Mouse (Mus musculus) midbrain, embryonic 11.5 days (tissue): Measurements from ENCODE around the gene St6galnac3. TPM values are rescaled to one million over a fixed set of nuclear protein-coding genes. Genes with fewer than 3 reads are reported as not detected.
A peak's percentile ranks its signal among the peaks of the same experiment; 100 is the strongest.

Experiments used
- ATAC-seq: fragments of 200-750 bp; cut with Nextera tagmentation; 2 replicates; pipeline ENCODE4 v1.8.0; 2017; ENCODE audit warnings: moderate TSS enrichment, moderate library complexity; ENCODE audit not compliant: low FRiP score
- DNase-seq: peaks from one replicate; pipeline ENCODE4 v3.0.0; 2015; ENCODE audit warnings: low spot score; ENCODE audit errors: missing footprints
- H3K27ac ChIP-seq: fragments of 300-500 bp; sonication (generic); 2 replicates; pipeline ENCODE4 v1.5.1; 2014; ENCODE audit warnings: low read depth, low read length
- H3K27me3 ChIP-seq: fragments of 300-500 bp; sonication (generic); 2 replicates; pipeline ENCODE4 v1.6.1; 2014; ENCODE audit warnings: mild to moderate bottlenecking, low read length, moderate library complexity, mixed read lengths; ENCODE audit not compliant: control insufficient read depth, insufficient read depth
- H3K36me3 ChIP-seq: fragments of 300-500 bp; sonication (generic); 2 replicates; pipeline ENCODE4 v1.6.1; 2014; ENCODE audit warnings: mild to moderate bottlenecking, low read length, moderate library complexity, mixed read lengths; ENCODE audit not compliant: control insufficient read depth, insufficient read depth
- H3K4me1 ChIP-seq: fragments of 300-500 bp; sonication (generic); 2 replicates; pipeline ENCODE4 v1.6.1; 2014; ENCODE audit warnings: low read length; ENCODE audit not compliant: control insufficient read depth, insufficient read depth
- H3K4me2 ChIP-seq: fragments of 300-500 bp; sonication (generic); 2 replicates; pipeline ENCODE4 v1.6.1; 2014; ENCODE audit warnings: mild to moderate bottlenecking, moderate library complexity
- H3K4me3 ChIP-seq: fragments of 300-500 bp; sonication (generic); 2 replicates; pipeline ENCODE4 v1.5.1; 2014; ENCODE audit warnings: low read depth, low read length
- H3K9ac ChIP-seq: fragments of 300-500 bp; sonication (generic); 2 replicates; pipeline ENCODE4 v1.6.1; 2014; ENCODE audit warnings: low read length
- H3K9me3 ChIP-seq: fragments of 300-500 bp; sonication (generic); 2 replicates; pipeline ENCODE4 v1.6.1; 2016; ENCODE audit warnings: low read length; ENCODE audit not compliant: control insufficient read depth
- WGBS: fragments of 180-500 bp; shearing (Covaris S2); extraction: QIAGEN DNeasy Blood & Tissue Kit; methylation state at CpG from one replicate; pipeline ENCODE4 v1.1.7; 2014; 5-methylcytosine and 5-hydroxymethylcytosine counted together
- polyA plus RNA-seq: library from polyadenylated mRNA; unstranded; fragments of >200 nt; fragmentation: Nextera tagmentation; extraction: Ambion mirVana; gene quantifications from 2 replicates; pipeline ENCODE4 v1.2.1, GENCODE M21; 2014

St6galnac3 gene
- polyA plus RNA-seq: 33.1 and 35.7 TPM in 2 replicates

- DNase-seq: peak; percentile 97
- Histone ChIP-seq H3K36me3 (no peaks in the 10 kb centered on the region), H3K27ac (peak within 1 kb of the TSS; percentile 50; the same call in 1 of the 2 replicates), H3K9me3 (no peaks in the 10 kb centered on the region), H3K4me3 (peak within 1 kb of the TSS; percentile 65), H3K4me1 (peaks cover 7% of the 10 kb centered on the region), H3K4me2 (peak within 1 kb of the TSS; percentile 96), H3K9ac (peak within 1 kb of the TSS; percentile 88), H3K27me3 (0 out of 2 replicates have a peak, but pooled peaks cover 2% of the 10 kb centered on the region)
- 2% methylated on average over 54 of the region's 56 CpGs for WGBS
- ATAC-seq: peak; percentile 99
Observed at GRCm38 (mm10) chr3:153724701-153725668, at the start of gene St6galnac3. St6galnac3 (minus strand) TSS chr3:153725174.

- Histone ChIP-seq H3K9me3 (no peaks in the 10 kb centered on the region), H3K27me3 (no peaks in the 10 kb centered on the region), H3K4me3 (no peak overlapping the region), H3K27ac (no peak overlapping the region), H3K4me2 (no peak overlapping the region), H3K9ac (no peak overlapping the region), H3K36me3 (no peaks in the 10 kb centered on the region), H3K4me1 (no peaks in the 10 kb centered on the region)
- 87% methylated on average over 3 of the region's 3 CpGs for whole genome bisulfite sequencing
- DNase-seq: no peak
- no peak for ATAC-seq
Observed at GRCm38 (mm10) chr3:153774568-153774967, 49.6 kb upstream of the St6galnac3 start.

GRCm38 (mm10) chr3:153771479-153771878 lies 46.5 kb upstream of the St6galnac3 start:
- 85% methylated on average over 4 of the region's 4 CpGs for WGBS
- H3K36me3 ChIP-seq: no peaks in the 10 kb centered on the region
- no peaks in the 10 kb centered on the region for H3K27me3 ChIP-seq
- ATAC-seq: no peak
- no peaks in the 10 kb centered on the region for H3K4me1 ChIP-seq
- no peak overlapping the region for H3K4me3 ChIP-seq
- H3K9me3 ChIP-seq: no peaks in the 10 kb centered on the region
- no peak overlapping the region for H3K9ac ChIP-seq
- no peak for DNase-seq
- H3K27ac ChIP-seq: no peak overlapping the region
- H3K4me2 ChIP-seq: no peak overlapping the region

GRCm38 (mm10) chr3:153770573-153770972 lies 45.6 kb upstream of the St6galnac3 start:
- Histone ChIP-seq H3K27me3 (no peaks in the 10 kb centered on the region), H3K4me2 (no peak overlapping the region), H3K27ac (no peak overlapping the region), H3K4me1 (no peaks in the 10 kb centered on the region), H3K4me3 (no peak overlapping the region), H3K9ac (no peak overlapping the region), H3K36me3 (no peaks in the 10 kb centered on the region), H3K9me3 (no peaks in the 10 kb centered on the region)
- DNase-seq (no peak), ATAC-seq (no peak)
- WGBS: 72% methylated on average over 7 of the region's 7 CpGs

GRCm38 (mm10) chr3:153769220-153769619 lies 44.2 kb upstream of the St6galnac3 start:
- Histone ChIP-seq H3K4me3 (no peak overlapping the region), H3K4me2 (no peak overlapping the region), H3K27me3 (no peaks in the 10 kb centered on the region), H3K27ac (no peak overlapping the region), H3K9ac (no peak overlapping the region), H3K9me3 (no peaks in the 10 kb centered on the region), H3K36me3 (no peaks in the 10 kb centered on the region), H3K4me1 (0 out of 2 replicates have a peak, but pooled peaks cover 4% of the 10 kb centered on the region)
- ATAC-seq: no peak
- no peak for DNase-seq
- WGBS: 92% methylated on average over 5 of the region's 5 CpGs

GRCm38 (mm10) chr3:153765171-153765570 lies 40.2 kb upstream of the St6galnac3 start:
- no peak overlapping the region for H3K4me2 ChIP-seq
- H3K36me3 ChIP-seq: no peaks in the 10 kb centered on the region
- no peak overlapping the region for H3K27ac ChIP-seq
- ATAC-seq (no peak), DNase-seq (no peak)
- 0 out of 2 replicates have a peak, but pooled peaks cover 4% of the 10 kb centered on the region for H3K4me1 ChIP-seq
- no peak overlapping the region for H3K4me3 ChIP-seq
- no peak overlapping the region for H3K9ac ChIP-seq
- no peaks in the 10 kb centered on the region for H3K27me3 ChIP-seq
- H3K9me3 ChIP-seq: no peaks in the 10 kb centered on the region

- ATAC-seq (no peak), DNase-seq (no peak)
- Histone ChIP-seq H3K4me2 (no peak overlapping the region), H3K9ac (no peak overlapping the region), H3K9me3 (no peaks in the 10 kb centered on the region), H3K27ac (no peak overlapping the region), H3K4me3 (no peak overlapping the region), H3K36me3 (no peaks in the 10 kb centered on the region), H3K27me3 (no peaks in the 10 kb centered on the region), H3K4me1 (0 out of 2 replicates have a peak, but pooled peaks cover 4% of the 10 kb centered on the region)
- WGBS: 20% methylated on average over 5 of the region's 5 CpGs
Observed at GRCm38 (mm10) chr3:153764760-153765159, 39.8 kb upstream of the St6galnac3 start.

GRCm38 (mm10) chr3:153761171-153761570 lies 36.2 kb upstream of the St6galnac3 start:
- no peak overlapping the region for H3K27ac ChIP-seq

GRCm38 (mm10) chr3:153759269-153759668 lies 34.3 kb upstream of the St6galnac3 start:
- DNase-seq (no peak), ATAC-seq (no peak)
- Histone ChIP-seq H3K27me3 (no peaks in the 10 kb centered on the region), H3K4me2 (no peak overlapping the region), H3K4me3 (no peak overlapping the region), H3K36me3 (no peaks in the 10 kb centered on the region), H3K9me3 (no peaks in the 10 kb centered on the region), H3K9ac (no peak overlapping the region), H3K27ac (no peak overlapping the region), H3K4me1 (no peaks in the 10 kb centered on the region)

More at GRCm38 (mm10) chr3:153761171-153761570, 36.2 kb upstream of the St6galnac3 start:
- DNase-seq: no peak
- 85% methylated on average over 17 of the region's 17 CpGs for WGBS
- H3K4me3 ChIP-seq: no peak overlapping the region
- no peaks in the 10 kb centered on the region for H3K9me3 ChIP-seq
- H3K4me1 ChIP-seq: 0 out of 2 replicates have a peak, but pooled peaks cover 4% of the 10 kb centered on the region
- H3K9ac ChIP-seq: no peak overlapping the region
- no peaks in the 10 kb centered on the region for H3K27me3 ChIP-seq
- no peaks in the 10 kb centered on the region for H3K36me3 ChIP-seq
- no peak for ATAC-seq
- no peak overlapping the region for H3K4me2 ChIP-seq
